Mouse (Mus musculus) thymus, adult 2 months (tissue): ENCODE data around the gene Rho.

Source experiments
- CTCF ChIP-seq: fragments of 200-500 bp; IDR thresholded peaks from 2 replicates; pipeline ENCODE4 v1.5.1; 2012; ENCODE audit warnings: mild to moderate bottlenecking, control low read depth, low read length, moderate library complexity, borderline replicate concordance; ENCODE audit not compliant: control insufficient read depth, poor library complexity, insufficient read depth; ENCODE audit errors: extremely low read depth
- POLR2A ChIP-seq: fragments of 200-500 bp; IDR thresholded peaks from 2 replicates; pipeline ENCODE4 v1.6.1; 2012; ENCODE audit warnings: mild to moderate bottlenecking, low read length, control low read depth, moderate library complexity; ENCODE audit not compliant: control insufficient read depth, poor library complexity, insufficient read depth; ENCODE audit errors: extremely low read depth

DNA sequence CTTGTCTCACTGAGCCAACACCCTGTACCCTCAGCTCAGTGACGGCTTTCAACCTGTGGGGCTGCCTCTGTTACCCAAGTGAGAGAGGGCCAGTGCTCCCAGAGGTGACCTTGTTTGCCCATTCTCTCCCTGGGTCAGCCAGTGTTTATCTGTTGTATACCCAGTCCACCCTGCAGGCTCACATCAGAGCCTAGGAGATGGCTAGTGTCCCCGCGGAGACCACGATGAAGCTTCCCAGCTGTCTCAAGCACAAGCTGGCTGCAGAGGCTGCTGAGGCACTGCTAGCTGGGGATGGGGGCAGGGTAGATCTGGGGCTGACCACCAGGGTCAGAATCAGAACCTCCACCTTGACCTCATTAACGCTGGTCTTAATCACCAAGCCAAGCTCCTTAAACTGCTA, 1.5 kb upstream of the Rho start:
- no peak for TF ChIP-seq CTCF
- TF ChIP-seq POLR2A = no peak
